Mouse (Mus musculus) forebrain, embryonic 14.5 days (tissue): ENCODE results near the gene Pycr1. TPM values are rescaled to one million over a fixed set of nuclear protein-coding genes. Genes with fewer than 3 reads are reported as not detected.
A peak's percentile ranks its signal among the peaks of the same experiment; 100 is the strongest.
"Not testable (repeated sequence)": the region's sequence is repeated elsewhere in the genome, so short reads cannot be mapped to it uniquely, and the experiment has no call there.

ENCODE experiments used
- ATAC-seq: fragments of 200-750 bp; cut with Nextera tagmentation; 2 replicates; pipeline ENCODE4 v1.8.0; 2017; ENCODE audit warnings: mild to moderate bottlenecking, moderate library complexity
- DNase-seq: peaks from one replicate; pipeline ENCODE4 v3.0.0-alpha.2; 2015; ENCODE audit warnings: low spot score
- H3K27ac ChIP-seq: fragments of 300-500 bp; sonication (generic); 2 replicates; pipeline ENCODE4 v1.5.1; 2014; ENCODE audit warnings: low read depth, mild to moderate bottlenecking, control low read depth, low read length, moderate library complexity
- H3K27me3 ChIP-seq: fragments of 300-500 bp; sonication (generic); replicated peaks from 2 replicates; pipeline ENCODE4 v1.6.1; 2014; ENCODE audit warnings: low read length, control low read depth, mixed read lengths; ENCODE audit not compliant: control insufficient read depth, insufficient read depth
- H3K36me3 ChIP-seq: fragments of 300-500 bp; sonication (generic); 2 replicates; pipeline ENCODE4 v1.6.1; 2014; ENCODE audit warnings: low read length, control low read depth; ENCODE audit not compliant: control insufficient read depth, insufficient read depth
- H3K4me1 ChIP-seq: fragments of 300-500 bp; sonication (generic); 2 replicates; pipeline ENCODE4 v1.6.1; 2014; ENCODE audit warnings: antibody characterized with exemption, low read length, control low read depth; ENCODE audit not compliant: control insufficient read depth, insufficient read depth
- H3K4me2 ChIP-seq: fragments of 300-500 bp; sonication (generic); 2 replicates; pipeline ENCODE4 v1.6.1; 2014; ENCODE audit warnings: mild to moderate bottlenecking, control low read depth, low read length
- H3K4me3 ChIP-seq: fragments of 300-500 bp; sonication (generic); 2 replicates; pipeline ENCODE4 v1.5.1; 2014; ENCODE audit warnings: low read depth, low read length, control low read depth
- H3K9ac ChIP-seq: fragments of 300-500 bp; sonication (generic); 2 replicates; pipeline ENCODE4 v1.6.1; 2014; ENCODE audit warnings: mild to moderate bottlenecking, low read length, control low read depth, moderate library complexity
- H3K9me3 ChIP-seq: fragments of 300-500 bp; sonication (generic); replicated peaks from 2 replicates; pipeline ENCODE4 v1.6.1; 2016; ENCODE audit warnings: low read length, control low read depth, mixed read lengths; ENCODE audit not compliant: control insufficient read depth
- WGBS: fragments of 180-500 bp; shearing (Covaris S2); extraction: QIAGEN DNeasy Blood & Tissue Kit; methylation state at CpG from one replicate; pipeline ENCODE4 v1.1.7; 2014; 5-methylcytosine and 5-hydroxymethylcytosine counted together
- polyA plus RNA-seq: library from polyadenylated mRNA; unstranded; fragments of >200 nt; fragmentation: Nextera tagmentation; extraction: Ambion mirVana; gene quantifications from 2 replicates; pipeline ENCODE4 v1.2.1, GENCODE M21; 2014

The Pycr1 gene
- polyA plus RNA-seq, 1 experiment from 2014 or later: 33.9 TPM

GRCm38 (mm10) chr11:120676951-120677350 lies 33.4 kb upstream of the Pycr1 start:
- 95% methylated on average over 4 of the region's 4 CpGs for WGBS

GRCm38 (mm10) chr11:120675875-120676274 lies 32.3 kb upstream of the Pycr1 start:
- 97% methylated on average over 4 of the region's 5 CpGs for WGBS
- H3K27me3 ChIP-seq, DNase-seq, H3K9ac ChIP-seq, H3K27ac ChIP-seq, ATAC-seq, H3K4me2 ChIP-seq, H3K4me1 ChIP-seq, H3K4me3 ChIP-seq, H3K9me3 ChIP-seq: not testable (repeated sequence)
- H3K36me3 ChIP-seq: peaks cover 38% of the 10 kb centered on the region

More at GRCm38 (mm10) chr11:120676951-120677350, 33.4 kb upstream of the Pycr1 start:
- H3K4me3 ChIP-seq: no peak overlapping the region
- no peaks in the 10 kb centered on the region for H3K27me3 ChIP-seq
- DNase-seq (no peak), ATAC-seq (no peak)
- H3K27ac ChIP-seq: no peak overlapping the region
- H3K9me3 ChIP-seq: no peaks in the 10 kb centered on the region
- H3K36me3 ChIP-seq: peaks cover 44% of the 10 kb centered on the region
- no peak overlapping the region for H3K4me2 ChIP-seq
- peaks cover 8% of the 10 kb centered on the region; the same call in 1 of the 2 replicates for H3K4me1 ChIP-seq
- H3K9ac ChIP-seq: no peak overlapping the region

- ATAC-seq: peak; percentile 27; the same call in 1 of the 2 replicates
- WGBS: 38% methylated on average over 12 of the region's 12 CpGs
- H3K27me3 ChIP-seq: no peaks in the 10 kb centered on the region
These were observed 30.1 kb upstream of the Pycr1 start for GRCm38 (mm10) chr11:120673594-120674122.

GRCm38 (mm10) chr11:120672687-120673593 lies 29.4 kb upstream of the Pycr1 start, which contains the start of gene Aspscr1:
Gene Aspscr1, plus strand, starts transcription at chr11:120672973.
- Histone ChIP-seq H3K9me3 (no peaks in the 10 kb centered on the region), H3K27ac (peak within 1 kb of the TSS; percentile 82), H3K4me2 (peak within 1 kb of the TSS; percentile 91), H3K36me3 (peaks cover 12% of the 10 kb centered on the region), H3K4me1 (peaks cover 8% of the 10 kb centered on the region; the same call in 1 of the 2 replicates), H3K27me3 (no peaks in the 10 kb centered on the region), H3K4me3 (peak within 1 kb of the TSS; percentile 70), H3K9ac (peak within 1 kb of the TSS; percentile 68)
- peak; percentile 98 for ATAC-seq
- WGBS: 1% methylated on average over 81 of the region's 83 CpGs
- DNase-seq: peak; percentile 97

More at GRCm38 (mm10) chr11:120673594-120674122, 30.1 kb upstream of the Pycr1 start:
- peaks cover 19% of the 10 kb centered on the region for H3K36me3 ChIP-seq
- DNase-seq: no peak
- H3K4me3 ChIP-seq: peak overlapping the region; percentile 70
- H3K4me1 ChIP-seq: peaks cover 8% of the 10 kb centered on the region; the same call in 1 of the 2 replicates
- H3K9me3 ChIP-seq: no peaks in the 10 kb centered on the region
- H3K9ac ChIP-seq: peak overlapping the region; percentile 68
- H3K27ac ChIP-seq: peak overlapping the region; percentile 82
- H3K4me2 ChIP-seq: peak overlapping the region; percentile 91

GRCm38 (mm10) chr11:120666617-120667016 lies 23.0 kb upstream of the Pycr1 start:
- Histone ChIP-seq H3K4me3 (no peak overlapping the region), H3K27ac (no peak overlapping the region), H3K9me3 (no peaks in the 10 kb centered on the region), H3K27me3 (peaks cover 21% of the 10 kb centered on the region), H3K4me1 (no peaks in the 10 kb centered on the region), H3K36me3 (no peaks in the 10 kb centered on the region), H3K4me2 (no peak overlapping the region), H3K9ac (no peak overlapping the region; the same call in 1 of the 2 replicates)
- ATAC-seq: no peak
- DNase-seq: no peak
- 18% methylated on average over 3 of the region's 3 CpGs for WGBS

- H3K27me3 ChIP-seq: peaks cover 33% of the 10 kb centered on the region
- ATAC-seq (no peak), DNase-seq (no peak)
- no peaks in the 10 kb centered on the region for H3K36me3 ChIP-seq
- no peak overlapping the region for H3K4me2 ChIP-seq
- H3K27ac ChIP-seq: no peak overlapping the region
- H3K9me3 ChIP-seq: no peaks in the 10 kb centered on the region
- H3K4me3 ChIP-seq: no peak overlapping the region
- WGBS: 83% methylated on average over 3 of the region's 3 CpGs
- H3K9ac ChIP-seq: no peak overlapping the region
- no peaks in the 10 kb centered on the region for H3K4me1 ChIP-seq
These were observed 21.8 kb upstream of the Pycr1 start for GRCm38 (mm10) chr11:120665406-120665805.

DNA sequence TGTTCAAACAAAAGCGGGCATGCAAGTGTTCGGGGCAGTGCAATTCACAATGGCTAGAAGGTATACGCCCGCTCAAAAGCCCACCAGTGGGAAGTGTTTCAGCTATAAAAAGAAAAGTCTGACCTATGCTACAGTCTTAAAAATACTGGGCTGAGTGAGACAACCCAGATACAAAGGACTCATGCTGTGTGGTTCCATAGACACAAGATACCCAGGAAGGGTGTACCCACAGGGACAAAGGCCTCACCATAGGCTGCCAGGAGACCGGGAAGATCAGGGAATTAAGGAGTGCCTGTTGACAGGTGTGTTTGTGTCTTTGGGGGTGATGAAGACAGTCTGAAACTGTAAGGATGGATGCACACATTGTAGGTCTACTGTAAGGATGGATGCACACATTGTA lies 20.1 kb upstream of the Pycr1 start:
- no peak for ATAC-seq
- H3K27me3 ChIP-seq: peaks cover 50% of the 10 kb centered on the region
- no peak overlapping the region for H3K27ac ChIP-seq
- no peaks in the 10 kb centered on the region for H3K4me1 ChIP-seq
- WGBS: 66% methylated on average over 5 of the region's 5 CpGs
- H3K4me2 ChIP-seq: no peak overlapping the region
- no peak overlapping the region; the same call in 1 of the 2 replicates for H3K9ac ChIP-seq
- no peak overlapping the region for H3K4me3 ChIP-seq
- no peak for DNase-seq
- no peaks in the 10 kb centered on the region for H3K9me3 ChIP-seq
- H3K36me3 ChIP-seq: no peaks in the 10 kb centered on the region

DNA sequence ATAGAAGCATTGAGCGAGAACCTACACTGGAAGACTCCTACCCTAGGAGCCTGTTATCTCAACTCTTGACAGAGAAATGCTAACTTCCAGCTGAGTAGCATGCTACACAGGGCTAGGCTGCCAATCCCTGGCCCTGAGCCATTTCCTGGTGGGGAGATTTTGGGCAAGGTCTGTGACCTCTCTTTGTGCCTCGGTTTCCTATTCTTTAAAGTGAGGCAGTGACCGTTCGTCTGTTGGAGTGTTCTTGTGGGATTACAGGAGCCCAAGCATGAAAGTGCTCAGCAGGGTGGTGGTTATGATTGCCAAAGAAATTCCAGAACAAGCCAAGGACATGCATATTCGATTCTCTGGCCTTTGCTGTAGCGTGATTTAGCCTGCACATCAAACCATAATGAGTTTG lies 19.2 kb upstream of the Pycr1 start:
- WGBS: 43% methylated on average over 6 of the region's 6 CpGs

More for the DNA sequence above, 19.2 kb upstream of the Pycr1 start:
- Histone ChIP-seq H3K27ac (no peak overlapping the region), H3K4me1 (no peaks in the 10 kb centered on the region), H3K9ac (no peak overlapping the region), H3K4me3 (no peak overlapping the region), H3K27me3 (peaks cover 59% of the 10 kb centered on the region), H3K9me3 (no peaks in the 10 kb centered on the region), H3K36me3 (no peaks in the 10 kb centered on the region), H3K4me2 (no peak overlapping the region)
- no peak for DNase-seq
- no peak for ATAC-seq
